ENCODE assay signal across 49 mouse cellular contexts in genomic region chr11:34084639-34085038, GRCm38 (mm10). TPM values are rescaled to one million over a fixed set of nuclear protein-coding genes. Genes with fewer than 3 reads are reported as not detected.
"Had no signal": no experiment of that assay in that cellular context is flagged by ENCODE, and none has a peak within 500 bp of the region (broad histone marks: within the 10 kb centered on the region; RNA-seq: fewer than 3 reads in every experiment).

No protein-coding gene starts in this region.

- ATAC-seq: hindbrain, embryonic 16.5 days; hindbrain, postnatal 0 days; intestine, embryonic 15.5 days; intestine, embryonic 16.5 days; intestine, postnatal 0 days had no signal

- H3K4me3 ChIP-seq: heart, embryonic 10.5 days; heart, embryonic 12.5 days; heart, embryonic 13.5 days; heart, embryonic 15.5 days; hindbrain, embryonic 10.5 days; hindbrain, embryonic 12.5 days; hindbrain, embryonic 13.5 days; hindbrain, embryonic 15.5 days; intestine, embryonic 15.5 days; kidney, embryonic 15.5 days; layer of hippocampus, adult 2 months; left cerebral cortex, adult 2 months had no signal

- H3K9ac ChIP-seq: heart, embryonic 12.5 days; heart, embryonic 13.5 days; heart, embryonic 15.5 days; hindbrain, embryonic 12.5 days; hindbrain, embryonic 13.5 days; hindbrain, embryonic 14.5 days; hindbrain, embryonic 15.5 days; intestine, embryonic 15.5 days; kidney, embryonic 15.5 days had no signal

- H3K36me3 ChIP-seq: heart, embryonic 10.5 days; heart, embryonic 12.5 days; heart, embryonic 13.5 days; heart, embryonic 15.5 days; hindbrain, embryonic 10.5 days; hindbrain, embryonic 12.5 days; hindbrain, embryonic 13.5 days; hindbrain, embryonic 15.5 days; intestine, embryonic 15.5 days; kidney, embryonic 15.5 days had no signal

- H3K9me3 ChIP-seq: heart, embryonic 10.5 days; heart, embryonic 12.5 days; heart, embryonic 13.5 days; heart, embryonic 15.5 days; hindbrain, embryonic 10.5 days; hindbrain, embryonic 12.5 days; hindbrain, embryonic 13.5 days; hindbrain, embryonic 15.5 days; intestine, embryonic 15.5 days; kidney, embryonic 15.5 days had no signal

- DNase-seq: heart, postnatal 10 days; heart, postnatal 36 days; heart, postnatal 4 days; kidney, adult 11 months; kidney, adult 18-20 months; kidney, adult 2 months; kidney, adult 8-10 months; kidney, adult 9 months; kidney, postnatal 10 days; kidney, postnatal 14 days; kidney, postnatal 25 days; kidney, postnatal 36 days; kidney, postnatal 4 days; layer of hippocampus, adult 9-11 months; layer of hippocampus, postnatal 36 days had no signal

- H3K4me2 ChIP-seq: heart, embryonic 11.5 days; heart, embryonic 12.5 days; heart, embryonic 13.5 days; heart, embryonic 15.5 days; hindbrain, embryonic 12.5 days; hindbrain, embryonic 13.5 days; hindbrain, embryonic 14.5 days; hindbrain, embryonic 15.5 days; intestine, embryonic 15.5 days; kidney, embryonic 15.5 days had no signal

- H3K4me1 ChIP-seq: heart, embryonic 10.5 days; heart, embryonic 15.5 days; intestine, embryonic 15.5 days had no signal

- H3K27me3 ChIP-seq: heart, embryonic 12.5 days; heart, embryonic 15.5 days; hindbrain, embryonic 12.5 days; hindbrain, embryonic 13.5 days; hindbrain, embryonic 15.5 days; intestine, embryonic 15.5 days; kidney, embryonic 15.5 days had no signal

- H3K27ac ChIP-seq: heart, embryonic 10.5 days; heart, embryonic 13.5 days; heart, embryonic 15.5 days; hindbrain, embryonic 10.5 days; hindbrain, embryonic 12.5 days; hindbrain, embryonic 13.5 days; hindbrain, embryonic 14.5 days; hindbrain, embryonic 15.5 days; hindbrain, postnatal 0 days; intestine, embryonic 15.5 days; kidney, embryonic 15.5 days; kidney, postnatal 0 days; layer of hippocampus, adult 2 months; left cerebral cortex, adult 2 months had no signal

RNA-seq across cellular contexts. Expression of gene 4930469K13Rik, which starts 13.7 kb away (rescaled TPM):
- total RNA-seq: heart, postnatal 10 days; heart, postnatal 25 days; heart, postnatal 36 days; heart, postnatal 4 days; hematopoietic stem cell, adult 5-6 weeks; layer of hippocampus, adult 18-20 months; layer of hippocampus, adult 2 months; layer of hippocampus, adult 8-10 months; layer of hippocampus, postnatal 10 days; layer of hippocampus, postnatal 14 days; layer of hippocampus, postnatal 25 days; layer of hippocampus, postnatal 36 days; left cerebral cortex, adult 18-20 months; left cerebral cortex, adult 2 months; left cerebral cortex, adult 8-10 months had no signal
- polyA plus RNA-seq: heart, embryonic 10.5 days; heart, embryonic 11.5 days; heart, embryonic 12.5 days; heart, embryonic 13.5 days; heart, embryonic 14.5 days; heart, embryonic 15.5 days; heart, embryonic 16.5 days; heart, postnatal 0 days; hindbrain, embryonic 10.5 days; intestine, embryonic 15.5 days; intestine, postnatal 0 days; kidney, embryonic 14.5 days; kidney, embryonic 16.5 days; kidney, postnatal 0 days; large intestine, adult 2 months had no signal
